Mouse (Mus musculus): Measurements from ENCODE around the gene Vmn1r21. TPM values are rescaled to one million over a fixed set of nuclear protein-coding genes. Genes with fewer than 3 reads are reported as not detected.

Vmn1r21 gene
- polyA plus RNA-seq, 1 experiment: not detected

Other genes starting within 250 kb of the Vmn1r21 start
- gene Pyurf, start 158.3 kb downstream of the Vmn1r21 start, polyA plus RNA-seq (2012; rRNA removed): 12.9 and 13.1 TPM in 2 replicates
- 4.0 and 4.4 TPM in 2 replicates for gene Lancl2, start 147.8 kb downstream of the Vmn1r21 start, polyA plus RNA-seq (2012; rRNA removed)
- 12.4 and 15.3 TPM in 2 replicates for gene Vopp1, start 25.2 kb downstream of the Vmn1r21 start, polyA plus RNA-seq (2012; rRNA removed)
- gene Vmn1r22, start 57.7 kb upstream of the Vmn1r21 start, polyA plus RNA-seq (2012; rRNA removed): not detected in 2 replicates
- gene Vmn1r23, start 76.5 kb upstream of the Vmn1r21 start, polyA plus RNA-seq (2012; rRNA removed): not detected in 2 replicates
- gene Vmn1r24, start 111.2 kb upstream of the Vmn1r21 start, polyA plus RNA-seq (2012; rRNA removed): not detected in 2 replicates
- gene Vmn1r25, start 130.5 kb upstream of the Vmn1r21 start, polyA plus RNA-seq (2012; rRNA removed): not detected in 2 replicates
- not detected in 2 replicates for gene Vmn1r26, start 164.8 kb upstream of the Vmn1r21 start, polyA plus RNA-seq (2012; rRNA removed)

Data from large intestine, adult 2 months (tissue).